Mouse (Mus musculus): Measurements from ENCODE around the gene Stk11.

Gene Stk11

DNA sequence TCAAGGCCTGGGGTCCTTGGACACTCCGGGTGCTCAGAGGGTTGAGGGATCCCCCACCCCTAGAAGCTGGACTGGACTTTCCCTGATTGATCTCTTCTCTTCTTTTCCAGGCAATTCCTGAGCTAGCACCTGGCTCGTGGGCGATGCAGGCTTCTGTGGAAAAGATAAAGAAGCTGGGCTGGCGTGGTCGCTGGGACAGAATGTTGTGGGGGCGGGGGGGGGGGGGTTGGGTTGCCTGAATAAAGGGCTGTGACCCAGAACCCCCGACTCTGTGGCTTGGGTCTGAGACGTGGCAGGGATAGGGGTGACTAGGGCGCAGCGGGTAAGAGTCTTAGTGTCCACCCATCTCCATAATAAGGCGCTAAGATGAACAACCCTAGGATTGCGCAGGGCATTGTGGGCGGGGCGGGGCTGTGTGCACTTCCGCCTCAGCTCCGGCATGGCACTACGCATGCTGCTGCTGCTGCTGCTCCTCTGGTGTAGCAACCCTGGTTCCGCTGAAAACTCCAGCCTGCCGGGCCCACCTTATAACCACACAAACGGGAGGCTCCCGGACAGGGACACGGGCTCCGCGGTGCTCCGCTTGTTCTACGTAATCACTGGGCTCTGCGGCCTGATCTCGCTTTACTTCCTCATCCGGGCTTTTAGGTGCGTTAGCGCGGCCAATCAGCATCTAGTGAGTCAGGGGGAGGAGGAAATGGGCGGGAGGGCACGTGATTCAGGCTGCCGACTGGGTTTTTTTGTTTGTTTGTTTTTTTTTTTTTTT is 57.1 kb downstream of the Stk11 start, which contains the start of gene 1600002K03Rik:
Gene 1600002K03Rik, plus strand, starts transcription at position 418 of the 766 bp plus-strand sequence.
- DNase-seq, result peak; percentile 87

DNA sequence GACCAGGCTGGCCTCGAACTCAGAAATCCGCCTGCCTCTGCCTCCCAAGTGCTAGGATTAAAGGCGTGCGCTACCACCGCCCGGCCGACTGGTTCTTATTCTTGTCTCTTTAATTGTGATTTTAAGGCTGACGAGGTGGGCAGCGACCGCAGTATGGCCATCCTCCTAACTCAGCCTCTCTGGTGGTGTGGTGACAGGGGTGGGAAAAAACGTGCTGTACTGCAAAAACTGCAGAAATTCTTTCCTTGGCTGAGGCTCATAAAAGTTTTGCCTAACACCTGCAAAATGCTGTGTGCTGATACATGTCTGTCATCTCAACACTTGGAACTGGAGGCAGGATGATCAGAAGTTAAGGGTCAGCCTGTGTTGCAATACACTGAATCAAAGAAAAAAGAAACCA is 57.8 kb downstream of the Stk11 start:
- DNase-seq, result peak; percentile 46

DNA sequence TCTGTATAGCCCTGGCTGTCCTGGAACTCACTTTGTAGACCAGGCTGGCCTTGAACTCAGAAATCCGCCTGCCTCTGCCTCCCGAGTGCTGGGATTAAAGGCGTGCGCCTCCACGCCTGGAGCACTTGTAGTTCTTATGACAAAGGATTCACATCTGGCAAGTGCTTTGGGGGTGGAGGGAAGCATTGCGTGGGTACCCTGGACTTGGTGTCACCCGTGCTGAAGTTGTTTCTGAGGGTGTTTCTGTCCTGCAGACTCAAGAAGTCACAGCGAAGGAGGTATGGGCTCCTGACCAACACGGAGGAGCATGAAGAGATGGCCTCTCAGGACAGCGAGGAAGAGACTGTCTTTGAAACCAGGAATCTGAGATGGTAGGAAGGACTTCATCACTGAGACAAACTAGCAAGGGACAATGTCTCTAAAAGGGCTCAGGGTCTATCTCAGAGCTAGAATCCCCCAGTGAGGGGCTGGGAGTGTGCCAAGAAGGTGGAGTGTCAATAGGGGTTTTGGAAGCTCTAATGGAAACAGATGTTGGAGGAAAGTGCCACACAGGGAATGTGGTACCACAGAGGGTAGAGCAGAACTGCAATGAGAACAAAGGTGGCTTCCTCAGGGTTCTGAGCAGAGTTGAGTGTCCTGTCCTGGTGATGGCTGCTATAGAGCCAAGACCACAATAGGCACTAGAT is 58.5 kb downstream of the Stk11 start:
- DNase-seq, result peak; percentile 41

DNA sequence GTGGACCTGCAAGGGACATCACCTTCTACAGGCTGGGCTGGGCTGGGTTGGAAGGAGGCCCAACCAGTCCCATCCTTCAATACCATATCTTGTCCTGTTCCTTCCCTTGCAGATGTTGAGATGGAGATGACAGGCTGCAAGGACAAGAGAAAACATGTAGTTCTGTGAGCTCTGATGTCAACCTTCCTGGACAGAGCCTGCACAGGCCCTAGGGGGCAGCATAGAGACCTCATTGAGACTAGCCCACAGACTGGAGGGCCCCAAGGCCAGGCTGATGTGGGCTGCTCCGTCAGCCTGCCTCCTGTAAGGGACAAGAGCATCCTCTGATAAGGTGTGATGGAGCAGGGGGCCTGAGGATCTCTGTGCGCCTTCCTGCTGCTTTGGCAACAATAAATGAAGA is 59.1 kb downstream of the Stk11 start:
- DNase-seq, result peak; percentile 37

DNA sequence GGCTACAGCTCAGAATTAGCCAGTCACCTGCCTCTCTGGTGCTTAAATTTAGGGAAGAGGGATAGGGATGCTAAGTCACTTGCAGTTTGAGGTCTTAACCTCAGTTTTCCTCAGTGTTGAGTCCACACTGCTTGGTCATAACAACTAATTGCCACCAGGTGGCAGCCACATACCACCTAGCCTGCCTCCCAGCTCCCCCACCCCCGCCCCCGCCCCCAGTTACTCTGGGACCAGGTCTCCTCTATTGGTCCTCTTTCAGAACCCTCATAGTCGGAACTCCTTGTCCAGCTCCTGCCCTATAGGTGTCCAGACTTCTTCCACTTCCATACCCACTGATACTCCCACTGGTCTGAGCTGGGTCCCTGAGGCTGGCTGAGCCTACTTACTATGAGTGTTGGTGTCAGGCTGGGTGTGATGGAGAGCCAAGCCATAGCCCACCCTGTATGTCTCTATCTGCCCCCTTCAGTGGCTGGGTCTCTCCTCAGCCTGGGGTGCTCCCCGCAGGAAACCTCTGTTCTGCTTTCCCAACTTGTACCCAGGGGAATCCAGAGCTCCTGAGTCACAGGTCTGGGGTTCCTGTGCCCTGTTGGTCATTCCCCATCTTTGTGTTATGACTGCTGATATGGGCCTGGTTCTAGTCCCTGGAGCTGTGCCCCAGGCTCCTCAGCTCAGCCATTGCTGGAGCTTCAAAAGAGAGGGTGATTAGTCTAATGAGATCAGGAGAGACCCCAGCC is 60.1 kb downstream of the Stk11 start:
- DNase-seq, result peak; percentile 43

DNA sequence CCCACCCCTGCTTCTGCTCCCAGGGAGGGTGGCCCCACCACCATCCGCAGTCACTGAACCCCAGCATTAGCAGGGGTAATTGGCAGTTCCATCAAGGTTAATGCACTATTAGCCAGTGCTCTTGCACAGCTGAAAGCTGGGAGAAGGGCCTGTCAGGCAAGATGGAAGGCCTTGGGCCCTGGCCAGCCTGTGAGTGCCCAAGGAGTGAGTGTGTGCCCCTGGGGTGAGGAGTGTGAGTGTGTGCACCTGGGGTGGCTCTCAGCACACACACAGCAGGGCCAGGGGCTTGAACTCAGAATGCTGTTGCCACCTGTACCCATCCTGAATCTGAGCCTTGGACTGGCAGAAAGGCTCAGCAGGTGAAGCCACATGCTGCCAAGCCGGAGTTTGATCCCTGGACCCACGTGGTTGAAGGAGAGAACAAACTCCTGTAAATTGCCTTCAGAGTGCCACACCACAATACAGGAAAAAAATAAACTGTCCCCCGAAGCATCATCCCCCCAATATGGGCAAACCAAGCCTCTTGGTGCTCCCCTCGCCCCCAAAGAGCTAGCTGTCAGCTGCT is 60.7 kb downstream of the Stk11 start:
- peak; percentile 39 for DNase-seq

DNA sequence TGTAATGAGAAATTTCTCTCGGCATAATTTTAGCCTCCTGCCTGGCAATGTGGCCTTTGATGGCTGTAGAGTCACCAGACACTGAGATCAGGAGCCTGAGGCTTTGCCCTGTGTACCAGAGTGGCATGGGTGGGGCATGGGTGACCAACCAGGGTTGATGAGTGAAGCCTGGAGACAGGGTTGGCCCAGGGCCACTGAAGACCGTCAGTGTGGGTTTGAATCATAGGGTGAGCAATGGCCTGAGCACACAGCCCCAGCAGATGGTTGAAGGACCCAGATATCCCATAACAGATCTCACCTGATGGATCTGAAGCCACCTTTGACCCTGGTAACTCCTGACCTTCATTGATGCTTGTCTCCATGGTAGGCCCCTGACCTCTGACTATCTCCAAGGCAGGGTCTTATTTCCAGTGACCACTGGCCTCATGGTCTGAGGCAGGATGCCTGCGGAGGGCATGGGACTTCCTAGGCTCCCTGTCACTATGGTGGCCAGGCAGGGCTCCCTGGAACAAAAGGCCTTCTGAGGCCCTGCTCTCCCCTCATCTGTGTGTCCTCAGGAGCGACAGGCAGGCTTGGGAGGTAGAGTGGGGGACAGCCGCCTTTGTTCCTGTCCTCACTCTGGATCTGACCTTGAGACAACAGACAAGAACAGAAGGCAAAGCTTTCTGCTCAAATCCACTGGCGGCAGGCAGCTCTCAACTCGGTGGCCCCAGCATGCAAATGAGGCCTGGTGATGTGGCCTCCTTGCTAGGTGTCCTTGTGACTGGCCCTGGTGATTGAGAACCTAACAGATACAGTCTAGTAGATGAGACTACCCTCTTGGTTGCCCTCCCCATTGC is 62.1 kb downstream of the Stk11 start:
- no peak for DNase-seq

DNA sequence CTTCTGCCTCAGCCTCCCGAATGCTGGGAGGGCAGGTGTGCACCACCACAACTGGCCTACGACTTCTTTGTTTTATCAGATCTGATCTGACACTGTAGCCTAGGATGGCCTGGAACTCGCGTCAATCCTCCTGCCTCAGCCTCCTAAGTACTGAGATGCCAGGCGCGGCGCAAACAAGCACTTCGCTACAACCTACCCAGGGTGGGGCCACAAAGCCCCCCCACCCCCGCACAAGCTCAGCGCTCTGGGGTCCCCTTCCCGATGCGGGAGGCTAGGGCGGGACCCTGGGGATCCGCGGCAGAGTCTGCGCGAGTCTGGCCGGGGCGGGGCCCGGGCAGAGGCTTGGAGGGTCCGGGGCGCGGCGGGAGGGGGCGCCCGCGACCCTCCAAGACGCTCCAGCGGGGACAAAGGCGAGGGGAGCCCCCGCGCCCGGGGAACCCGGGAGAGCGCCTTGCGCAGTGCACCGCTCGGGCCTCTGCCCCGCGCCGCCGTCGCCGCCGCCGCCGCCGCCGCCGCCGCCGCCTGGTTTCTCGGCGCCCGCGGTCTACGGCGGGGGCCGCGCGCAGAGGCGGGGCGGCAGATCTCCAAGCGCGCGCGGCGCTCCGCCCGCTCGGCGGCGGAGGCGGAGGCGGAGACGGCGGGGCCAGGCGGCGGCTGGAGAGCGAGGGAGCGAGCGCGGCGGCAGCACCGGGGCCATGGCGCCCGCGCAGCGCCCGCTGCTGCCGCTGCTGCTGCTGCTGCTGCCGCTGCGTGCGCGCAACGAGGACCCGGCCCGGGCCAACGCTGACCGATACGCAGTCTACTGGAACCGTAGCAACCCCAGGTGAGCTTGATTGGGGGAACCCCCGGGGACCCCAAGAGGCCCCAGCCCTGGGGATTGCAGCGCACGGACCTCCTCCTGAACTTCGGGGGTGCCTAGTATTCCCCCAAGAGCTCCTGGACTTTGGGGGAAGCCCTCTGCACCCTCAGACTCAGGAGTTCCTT is 63.8 kb downstream of the Stk11 start, which contains the start of gene Efna2:
Gene Efna2, plus strand, starts transcription at position 415 of the 984 bp plus-strand sequence.
- peak; percentile 54 for DNase-seq

Data from cerebellum, adult 8-10 months (tissue).